Mouse (Mus musculus) heart, postnatal 4 days (tissue): ENCODE results near the gene Ccdc24. TPM values are rescaled to one million over a fixed set of nuclear protein-coding genes. Genes with fewer than 3 reads are reported as not detected.

Experiments
- DNase-seq: peaks from one replicate; pipeline ENCODE4 v3.0.0; 2021
- total RNA-seq, 2 experiments: library from RNA; stranded (reverse); gene quantifications; 2 replicates each; pipeline ENCODE4 v1.2.3; 2021

The Ccdc24 gene
- total RNA-seq, 2 experiments from 2014 or later: 0.59 to 1.1 TPM

GRCm38 (mm10) chr4:117828572-117829145 is 43.7 kb downstream of the Ccdc24 start:
- no peak for DNase-seq

DNA sequence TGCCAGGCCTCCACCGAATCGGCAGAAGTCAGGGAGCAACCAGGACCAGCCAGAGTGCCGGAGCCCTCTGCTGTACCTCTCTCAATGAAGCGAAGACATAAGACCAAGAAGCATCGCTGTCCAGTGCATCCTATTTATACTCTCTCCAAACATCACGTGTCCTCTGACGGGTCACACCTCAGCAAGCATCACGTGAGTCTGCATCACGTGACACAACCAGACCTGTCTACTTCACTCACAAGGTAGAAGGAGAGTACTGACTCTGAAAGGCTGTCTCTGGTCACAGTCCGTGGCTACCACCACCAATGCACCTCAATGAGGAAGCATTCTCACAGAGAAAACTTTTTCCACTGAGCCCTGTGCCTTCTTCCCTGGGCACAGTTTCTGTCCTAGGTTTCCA is 54.3 kb downstream of the Ccdc24 start:
- no peak for DNase-seq

- no peak for DNase-seq
Measured at GRCm38 (mm10) chr4:117816776-117817175, 55.6 kb downstream of the Ccdc24 start.

Other genes starting within 250 kb of the Ccdc24 start
- gene Dmap1, start 190.3 kb downstream of the Ccdc24 start, total RNA-seq: 10 to 100 TPM; 29.1 to 29.4 TPM
- not detected for gene Gm12845, start 148.1 kb downstream of the Ccdc24 start, total RNA-seq
- not detected for gene Klf17, start 106.9 kb downstream of the Ccdc24 start, total RNA-seq
- gene Slc6a9, start 38.1 kb downstream of the Ccdc24 start, total RNA-seq: 1 to 10 TPM; 3.2 to 4.1 TPM
- gene B4galt2, start 10.9 kb upstream of the Ccdc24 start, total RNA-seq: 10 to 100 TPM; 19.5 to 21.9 TPM
- gene Atp6v0b, start 14.8 kb upstream of the Ccdc24 start, total RNA-seq: 100 to 1,000 TPM; 115 to 126 TPM
- 1 to 10 TPM; 4.1 to 5.1 TPM for gene Dph2, start 19.5 kb upstream of the Ccdc24 start, total RNA-seq
- 10 to 100 TPM; 49.6 TPM for gene Ipo13, start 42.4 kb upstream of the Ccdc24 start, total RNA-seq
- under 1 TPM; 0.67 to 0.72 TPM for gene Artn, start 57.2 kb upstream of the Ccdc24 start, total RNA-seq